Mouse (Mus musculus) heart, embryonic 11.5 days (tissue): Measurements from ENCODE around the gene Swi5. TPM values are rescaled to one million over a fixed set of nuclear protein-coding genes. Genes with fewer than 3 reads are reported as not detected.

Source experiments
- ATAC-seq: fragments of 200-750 bp; cut with Nextera tagmentation; replicated peaks from 2 replicates; pipeline ENCODE4 v1.8.0; 2017; ENCODE audit warnings: moderate library complexity; ENCODE audit not compliant: insufficient number of reproducible peaks, low FRiP score, low TSS enrichment
- H3K27ac ChIP-seq: fragments of 300-500 bp; sonication (generic); 2 replicates; pipeline ENCODE4 v1.5.1; 2014; ENCODE audit warnings: mild to moderate bottlenecking, low read depth, low read length
- H3K27me3 ChIP-seq: fragments of 300-500 bp; sonication (generic); 2 replicates; pipeline ENCODE4 v1.6.1; 2014; ENCODE audit warnings: mild to moderate bottlenecking, low read length, mixed read lengths; ENCODE audit not compliant: control insufficient read depth, insufficient read depth
- H3K36me3 ChIP-seq: fragments of 300-500 bp; sonication (generic); 2 replicates; pipeline ENCODE4 v1.6.1; 2014; ENCODE audit warnings: mild to moderate bottlenecking, low read length, moderate library complexity, mixed read lengths; ENCODE audit not compliant: control insufficient read depth, insufficient read depth
- H3K4me1 ChIP-seq: fragments of 300-500 bp; sonication (generic); 2 replicates; pipeline ENCODE4 v1.6.1; 2014; ENCODE audit warnings: low read length; ENCODE audit not compliant: control insufficient read depth, insufficient read depth
- H3K4me2 ChIP-seq: fragments of 300-500 bp; sonication (generic); 2 replicates; pipeline ENCODE4 v1.6.1; 2014; ENCODE audit warnings: mild to moderate bottlenecking, moderate library complexity
- H3K4me3 ChIP-seq: fragments of 300-500 bp; sonication (generic); 2 replicates; pipeline ENCODE4 v1.5.1; 2014; ENCODE audit warnings: low read depth, low read length
- H3K9ac ChIP-seq: fragments of 300-500 bp; sonication (generic); 2 replicates; pipeline ENCODE4 v1.6.1; 2014; ENCODE audit warnings: mild to moderate bottlenecking, low read depth, low read length, moderate library complexity
- H3K9me3 ChIP-seq: fragments of 300-500 bp; sonication (generic); replicated peaks from 2 replicates; pipeline ENCODE4 v1.6.1; 2016; ENCODE audit warnings: low read length; ENCODE audit not compliant: control insufficient read depth
- WGBS: fragments of 180-500 bp; shearing (Covaris S2); extraction: QIAGEN DNeasy Blood & Tissue Kit; methylation state at CpG from one replicate; pipeline ENCODE4 v1.1.7; 2014; ENCODE audit not compliant: insufficient replicate concordance; 5-methylcytosine and 5-hydroxymethylcytosine counted together
- polyA plus RNA-seq: library from polyadenylated mRNA; unstranded; fragments of >200 nt; fragmentation: Nextera tagmentation; extraction: Ambion mirVana; gene quantifications from 2 replicates; pipeline ENCODE4 v1.2.1, GENCODE M21; 2014

Gene Swi5
- polyA plus RNA-seq, 1 experiment from 2014 or later, result 125 TPM

- no peaks in the 10 kb centered on the region for H3K27me3 ChIP-seq
- H3K4me1 ChIP-seq, result no peaks in the 10 kb centered on the region
- H3K27ac ChIP-seq, result no peak overlapping the region
- 75% methylated on average over 4 of the region's 4 CpGs for WGBS
- ATAC-seq, result no peak
- H3K9ac ChIP-seq, result no peak overlapping the region
- H3K36me3 ChIP-seq, result peaks cover 8% of the 10 kb centered on the region
- H3K4me3 ChIP-seq, result no peak overlapping the region
- no peaks in the 10 kb centered on the region for H3K9me3 ChIP-seq
- no peak overlapping the region for H3K4me2 ChIP-seq
Observed at GRCm38 (mm10) chr2:32246741-32247140, 41.1 kb downstream of the Swi5 start.

GRCm38 (mm10) chr2:32242986-32243385 lies 44.9 kb downstream of the Swi5 start:
- WGBS, result 85% methylated on average over 4 of the region's 4 CpGs

GRCm38 (mm10) chr2:32240591-32240990 lies 47.3 kb downstream of the Swi5 start:
- no peak overlapping the region for H3K4me3 ChIP-seq
- H3K9ac ChIP-seq, result no peak overlapping the region
- WGBS, result 89% methylated on average over 5 of the region's 5 CpGs
- H3K9me3 ChIP-seq, result no peaks in the 10 kb centered on the region
- H3K4me2 ChIP-seq, result no peak overlapping the region
- no peak overlapping the region for H3K27ac ChIP-seq
- ATAC-seq, result no peak
- H3K36me3 ChIP-seq, result no peaks in the 10 kb centered on the region; the same call in 1 of the 2 replicates
- peaks cover 3% of the 10 kb centered on the region for H3K4me1 ChIP-seq
- no peaks in the 10 kb centered on the region for H3K27me3 ChIP-seq

More at GRCm38 (mm10) chr2:32242986-32243385, 44.9 kb downstream of the Swi5 start:
- peaks cover 4% of the 10 kb centered on the region; the same call in 1 of the 2 replicates for H3K36me3 ChIP-seq
- H3K4me1 ChIP-seq, result no peaks in the 10 kb centered on the region
- H3K27ac ChIP-seq, result no peak overlapping the region
- no peaks in the 10 kb centered on the region for H3K9me3 ChIP-seq
- no peak for ATAC-seq
- H3K9ac ChIP-seq, result no peak overlapping the region
- no peak overlapping the region for H3K4me2 ChIP-seq
- no peaks in the 10 kb centered on the region for H3K27me3 ChIP-seq
- no peak overlapping the region for H3K4me3 ChIP-seq

DNA sequence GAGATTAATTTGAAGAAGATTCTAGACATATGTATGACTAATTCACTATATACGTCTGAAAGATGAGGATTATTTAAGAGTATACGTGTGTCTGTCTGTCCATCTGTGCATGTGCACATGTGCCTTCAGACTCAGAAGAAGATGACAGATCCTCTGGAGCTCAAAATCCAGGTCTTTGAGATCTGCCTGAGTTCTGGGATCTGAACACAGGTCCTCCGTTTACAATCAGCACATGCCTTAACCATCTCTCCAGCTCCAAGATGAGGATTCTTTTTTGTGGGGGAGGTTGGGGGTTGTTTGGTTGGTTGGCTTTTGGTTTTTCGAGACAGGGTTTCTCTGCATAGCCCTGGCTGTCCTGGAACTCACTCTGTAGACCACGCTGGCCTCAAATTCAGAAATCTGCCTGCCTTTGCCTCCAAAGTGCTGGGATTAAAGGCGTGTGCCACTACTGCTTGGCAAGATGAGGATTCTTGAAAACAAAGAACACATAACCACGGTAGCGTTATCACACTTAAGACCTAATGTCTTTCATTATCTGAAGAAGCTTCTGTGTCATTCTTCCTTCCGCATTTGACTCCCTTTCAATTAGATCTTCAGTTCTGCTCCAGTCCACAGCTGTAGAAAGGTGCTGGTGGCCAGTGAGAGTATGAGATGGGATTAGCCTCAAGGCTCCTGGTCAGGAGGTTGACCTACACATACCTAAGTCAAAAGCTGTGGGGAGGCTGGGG lies 49.0 kb downstream of the Swi5 start:
- Histone ChIP-seq H3K9ac (no peak overlapping the region), H3K36me3 (no peaks in the 10 kb centered on the region), H3K4me3 (no peak overlapping the region), H3K27me3 (no peaks in the 10 kb centered on the region), H3K27ac (no peak overlapping the region), H3K9me3 (no peaks in the 10 kb centered on the region), H3K4me1 (peaks cover 15% of the 10 kb centered on the region), H3K4me2 (no peak overlapping the region)
- WGBS, result 82% methylated on average over 9 of the region's 9 CpGs
- ATAC-seq, result no peak

GRCm38 (mm10) chr2:32237571-32237970 lies 50.3 kb downstream of the Swi5 start:
- WGBS, result 44% methylated on average over 4 of the region's 4 CpGs

DNA sequence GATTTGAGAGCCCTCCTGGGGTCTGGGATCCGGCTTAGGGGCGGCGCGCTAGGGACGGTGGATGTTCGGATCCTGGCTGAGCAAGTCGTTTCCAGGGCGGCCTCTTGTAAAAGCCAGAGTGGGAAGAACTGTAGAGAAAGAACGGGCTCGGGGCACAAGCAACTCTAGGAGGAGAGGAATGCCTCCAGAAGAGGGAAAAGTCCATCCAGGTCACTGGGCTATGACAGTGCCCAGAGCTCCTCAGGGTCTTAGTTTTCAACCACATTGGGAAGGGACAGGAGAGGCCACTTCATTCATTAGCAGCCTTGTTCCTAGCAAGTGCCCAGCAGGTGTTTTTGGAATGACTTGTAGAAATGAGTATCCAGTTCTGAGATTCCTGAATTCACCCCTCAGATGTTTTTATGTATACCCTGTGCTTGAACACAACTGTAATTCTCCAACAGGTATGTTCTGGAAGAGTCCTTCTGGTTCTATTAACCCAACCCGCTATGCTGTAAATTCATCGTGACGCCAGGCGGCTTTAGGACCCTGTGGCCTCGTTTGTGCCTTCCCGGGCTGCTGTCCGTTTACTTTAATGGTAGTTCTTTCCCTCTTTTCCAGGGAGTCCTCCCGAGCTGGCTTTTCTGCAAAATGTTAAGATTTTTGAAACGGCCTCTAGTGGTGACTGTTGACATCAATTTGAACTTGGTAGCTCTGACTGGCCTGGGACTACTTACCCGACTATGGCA lies 51.0 kb downstream of the Swi5 start:
- Histone ChIP-seq H3K27me3 (no peaks in the 10 kb centered on the region), H3K9me3 (no peaks in the 10 kb centered on the region), H3K27ac (peak overlapping the region; percentile 84), H3K4me3 (peak overlapping the region; percentile 67), H3K9ac (peak overlapping the region; percentile 81), H3K36me3 (peaks cover 2% of the 10 kb centered on the region; the same call in 1 of the 2 replicates), H3K4me2 (peak overlapping the region; percentile 91), H3K4me1 (peaks cover 15% of the 10 kb centered on the region)
- WGBS, result 0% methylated on average over 20 of the region's 20 CpGs
- peak; percentile 11 for ATAC-seq

More at GRCm38 (mm10) chr2:32237571-32237970, 50.3 kb downstream of the Swi5 start:
- Histone ChIP-seq H3K9ac (peak overlapping the region; percentile 81), H3K27me3 (no peaks in the 10 kb centered on the region), H3K4me1 (peaks cover 15% of the 10 kb centered on the region), H3K4me3 (peak overlapping the region; percentile 67), H3K36me3 (peaks cover 2% of the 10 kb centered on the region; the same call in 1 of the 2 replicates), H3K27ac (no peak overlapping the region), H3K9me3 (no peaks in the 10 kb centered on the region), H3K4me2 (peak overlapping the region; percentile 91)
- no peak for ATAC-seq

DNA sequence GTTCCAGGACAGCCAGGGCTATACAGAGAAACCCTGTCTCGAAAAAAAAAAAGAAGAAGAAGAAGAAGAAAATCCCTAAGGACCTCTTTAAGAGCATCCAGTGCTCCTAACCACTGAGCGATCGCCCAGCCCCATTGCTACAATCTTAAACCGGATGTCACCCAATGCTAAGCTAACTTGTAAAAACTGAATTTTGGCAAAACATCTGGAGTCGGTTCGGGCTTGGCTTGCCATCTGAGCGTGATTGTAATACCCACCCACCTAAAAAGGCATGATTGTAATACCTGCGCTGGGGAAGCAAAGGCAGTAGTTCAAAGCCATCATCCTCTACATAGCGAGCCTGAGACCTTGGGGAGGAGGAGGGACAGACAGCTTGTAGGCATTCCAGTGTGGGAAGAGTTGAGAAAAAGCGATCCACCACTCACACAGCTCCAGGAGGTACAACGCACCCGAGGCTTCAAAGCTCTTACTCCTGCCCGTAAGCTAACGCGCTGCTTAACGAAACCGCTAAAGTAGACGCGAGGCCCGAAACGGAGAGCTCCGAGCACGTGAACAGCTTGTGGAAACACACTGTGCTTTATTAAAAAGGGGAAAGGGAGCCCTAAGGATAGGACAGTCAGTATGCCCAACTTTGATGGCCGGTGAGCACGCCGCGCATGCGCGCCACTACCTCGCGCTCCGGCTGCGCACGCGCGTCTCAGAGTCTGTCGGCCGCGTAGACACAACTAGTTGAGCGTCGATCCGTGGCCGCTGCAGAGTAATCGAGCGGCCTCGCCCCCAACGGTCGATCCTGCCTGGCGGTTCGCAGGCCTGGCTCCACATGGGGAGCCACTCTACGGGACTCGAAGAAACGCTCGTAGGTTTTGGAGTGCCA lies 51.8 kb downstream of the Swi5 start, which contains the start of gene Pomt1:
Gene Pomt1, plus strand, starts transcription at position 705 of the 874 bp plus-strand sequence.
- no peaks in the 10 kb centered on the region for H3K27me3 ChIP-seq
- H3K9me3 ChIP-seq, result no peaks in the 10 kb centered on the region
- WGBS, result under 1% methylated on average over 54 of the region's 54 CpGs
- H3K4me1 ChIP-seq, result peaks cover 15% of the 10 kb centered on the region
- H3K27ac ChIP-seq, result peak within 1 kb of the TSS; percentile 84
- peak within 1 kb of the TSS; percentile 67 for H3K4me3 ChIP-seq
- ATAC-seq, result peak; percentile 86
- peaks cover 4% of the 10 kb centered on the region for H3K36me3 ChIP-seq
- H3K9ac ChIP-seq, result peak within 1 kb of the TSS; percentile 81
- H3K4me2 ChIP-seq, result peak within 1 kb of the TSS; percentile 91

- Histone ChIP-seq H3K9ac (peak overlapping the region; percentile 81), H3K27ac (peak overlapping the region; percentile 84), H3K4me2 (peak overlapping the region; percentile 91), H3K4me3 (peak overlapping the region; percentile 67), H3K36me3 (peaks cover 5% of the 10 kb centered on the region), H3K9me3 (no peaks in the 10 kb centered on the region), H3K4me1 (peaks cover 15% of the 10 kb centered on the region), H3K27me3 (no peaks in the 10 kb centered on the region)
- no peak for ATAC-seq
- WGBS, result 29% methylated on average over 7 of the region's 7 CpGs
Observed at GRCm38 (mm10) chr2:32235433-32235832, 52.4 kb downstream of the Swi5 start.
